Mouse (Mus musculus) midbrain, embryonic 11.5 days (tissue): ENCODE measurements at regions not wholly inside any gene's neighbourhood (a gene's known extent, or its start where the extent isn't known, plus 50 kb on each side); places are given as distances from the start of the nearest gene placed in this dataset.
A peak's percentile ranks its signal among the peaks of the same experiment; 100 is the strongest.

Source experiments
- ATAC-seq: fragments of 200-750 bp; cut with Nextera tagmentation; 2 replicates; pipeline ENCODE4 v1.8.0; 2017; ENCODE audit warnings: moderate TSS enrichment, moderate library complexity; ENCODE audit not compliant: low FRiP score
- DNase-seq: peaks from one replicate; pipeline ENCODE4 v3.0.0; 2015; ENCODE audit warnings: low spot score; ENCODE audit errors: missing footprints
- H3K27ac ChIP-seq: fragments of 300-500 bp; sonication (generic); 2 replicates; pipeline ENCODE4 v1.5.1; 2014; ENCODE audit warnings: low read depth, low read length
- H3K27me3 ChIP-seq: fragments of 300-500 bp; sonication (generic); 2 replicates; pipeline ENCODE4 v1.6.1; 2014; ENCODE audit warnings: mild to moderate bottlenecking, low read length, moderate library complexity, mixed read lengths; ENCODE audit not compliant: control insufficient read depth, insufficient read depth
- H3K36me3 ChIP-seq: fragments of 300-500 bp; sonication (generic); 2 replicates; pipeline ENCODE4 v1.6.1; 2014; ENCODE audit warnings: mild to moderate bottlenecking, low read length, moderate library complexity, mixed read lengths; ENCODE audit not compliant: control insufficient read depth, insufficient read depth
- H3K4me1 ChIP-seq: fragments of 300-500 bp; sonication (generic); 2 replicates; pipeline ENCODE4 v1.6.1; 2014; ENCODE audit warnings: low read length; ENCODE audit not compliant: control insufficient read depth, insufficient read depth
- H3K4me2 ChIP-seq: fragments of 300-500 bp; sonication (generic); 2 replicates; pipeline ENCODE4 v1.6.1; 2014; ENCODE audit warnings: mild to moderate bottlenecking, moderate library complexity
- H3K4me3 ChIP-seq: fragments of 300-500 bp; sonication (generic); 2 replicates; pipeline ENCODE4 v1.5.1; 2014; ENCODE audit warnings: low read depth, low read length
- H3K9ac ChIP-seq: fragments of 300-500 bp; sonication (generic); 2 replicates; pipeline ENCODE4 v1.6.1; 2014; ENCODE audit warnings: low read length
- H3K9me3 ChIP-seq: fragments of 300-500 bp; sonication (generic); 2 replicates; pipeline ENCODE4 v1.6.1; 2016; ENCODE audit warnings: low read length; ENCODE audit not compliant: control insufficient read depth
- WGBS: fragments of 180-500 bp; shearing (Covaris S2); extraction: QIAGEN DNeasy Blood & Tissue Kit; methylation state at CpG from one replicate; pipeline ENCODE4 v1.1.7; 2014; 5-methylcytosine and 5-hydroxymethylcytosine counted together

GRCm38 (mm10) chr2:115469165-115469821, 112.2 kb upstream of the BC052040 start:
- H3K4me3 ChIP-seq, result no peak overlapping the region
- no peak overlapping the region for H3K27ac ChIP-seq
- WGBS, result 64% methylated on average over 6 of the region's 6 CpGs
- H3K9me3 ChIP-seq, result no peaks in the 10 kb centered on the region
- H3K27me3 ChIP-seq, result no peaks in the 10 kb centered on the region
- ATAC-seq (0 out of 2 replicates have a peak, but pooled peaks have one; percentile 44), DNase-seq (no peak)
- H3K9ac ChIP-seq, result no peak overlapping the region
- H3K36me3 ChIP-seq, result no peaks in the 10 kb centered on the region
- H3K4me1 ChIP-seq, result no peaks in the 10 kb centered on the region
- no peak overlapping the region for H3K4me2 ChIP-seq

- Histone ChIP-seq H3K9me3 (no peaks in the 10 kb centered on the region), H3K4me3 (no peak overlapping the region), H3K27ac (no peak overlapping the region), H3K4me1 (no peaks in the 10 kb centered on the region), H3K27me3 (no peaks in the 10 kb centered on the region), H3K4me2 (no peak overlapping the region), H3K36me3 (no peaks in the 10 kb centered on the region), H3K9ac (no peak overlapping the region)
- ATAC-seq (no peak), DNase-seq (no peak)
- 85% methylated on average over 2 of the region's 2 CpGs for WGBS
Observed at GRCm38 (mm10) chr2:115472393-115472792, 109.1 kb upstream of the BC052040 start.

GRCm38 (mm10) chr2:115483418-115484288, 97.9 kb upstream of the BC052040 start:
- no peak overlapping the region for H3K4me2 ChIP-seq
- no peaks in the 10 kb centered on the region for H3K4me1 ChIP-seq
- ATAC-seq (no peak), DNase-seq (no peak)
- H3K9ac ChIP-seq, result no peak overlapping the region
- H3K27ac ChIP-seq, result no peak overlapping the region
- H3K27me3 ChIP-seq, result no peaks in the 10 kb centered on the region
- no peak overlapping the region for H3K4me3 ChIP-seq
- WGBS, result 84% methylated on average over 13 of the region's 13 CpGs
- no peaks in the 10 kb centered on the region for H3K9me3 ChIP-seq
- H3K36me3 ChIP-seq, result no peaks in the 10 kb centered on the region

GRCm38 (mm10) chr2:115488465-115488864, 93.1 kb upstream of the BC052040 start:
- Histone ChIP-seq H3K9me3 (no peaks in the 10 kb centered on the region), H3K27ac (no peak overlapping the region), H3K4me2 (no peak overlapping the region), H3K4me1 (no peaks in the 10 kb centered on the region), H3K36me3 (no peaks in the 10 kb centered on the region), H3K27me3 (no peaks in the 10 kb centered on the region), H3K9ac (no peak overlapping the region), H3K4me3 (no peak overlapping the region)
- ATAC-seq (no peak), DNase-seq (peak; percentile 57)
- WGBS, result 83% methylated on average over 4 of the region's 4 CpGs

GRCm38 (mm10) chr2:115493020-115493419, 88.5 kb upstream of the BC052040 start:
- Histone ChIP-seq H3K27me3 (no peaks in the 10 kb centered on the region), H3K9me3 (no peaks in the 10 kb centered on the region; the same call in 1 of the 2 replicates), H3K9ac (no peak overlapping the region), H3K36me3 (no peaks in the 10 kb centered on the region), H3K4me3 (no peak overlapping the region), H3K4me2 (no peak overlapping the region), H3K4me1 (no peaks in the 10 kb centered on the region), H3K27ac (no peak overlapping the region)
- peak; percentile 73 for DNase-seq
- no peak for ATAC-seq
- 32% methylated on average over 2 of the region's 2 CpGs for WGBS

- Histone ChIP-seq H3K4me3 (no peak overlapping the region), H3K27ac (no peak overlapping the region), H3K36me3 (no peaks in the 10 kb centered on the region), H3K9me3 (no peaks in the 10 kb centered on the region; the same call in 1 of the 2 replicates), H3K9ac (no peak overlapping the region), H3K4me2 (no peak overlapping the region), H3K4me1 (no peaks in the 10 kb centered on the region), H3K27me3 (no peaks in the 10 kb centered on the region)
- ATAC-seq, result no peak
- DNase-seq, result no peak
- whole genome bisulfite sequencing, result 84% methylated on average over 2 of the region's 2 CpGs
Observed at GRCm38 (mm10) chr2:115499904-115500303, 81.6 kb upstream of the BC052040 start.

GRCm38 (mm10) chr2:115509527-115509926, 72.0 kb upstream of the BC052040 start:
- Histone ChIP-seq H3K27ac (no peak overlapping the region), H3K4me2 (no peak overlapping the region), H3K4me1 (no peaks in the 10 kb centered on the region), H3K4me3 (no peak overlapping the region), H3K9ac (no peak overlapping the region), H3K9me3 (no peaks in the 10 kb centered on the region), H3K27me3 (no peaks in the 10 kb centered on the region), H3K36me3 (no peaks in the 10 kb centered on the region)
- WGBS, result 56% methylated on average over 10 of the region's 10 CpGs
- ATAC-seq, result no peak
- DNase-seq, result no peak

GRCm38 (mm10) chr2:115511146-115511545, 70.4 kb upstream of the BC052040 start:
- Histone ChIP-seq H3K4me1 (peaks cover 2% of the 10 kb centered on the region; the same call in 1 of the 2 replicates), H3K4me2 (no peak overlapping the region), H3K36me3 (no peaks in the 10 kb centered on the region), H3K9me3 (no peaks in the 10 kb centered on the region), H3K9ac (no peak overlapping the region), H3K4me3 (no peak overlapping the region), H3K27ac (no peak overlapping the region), H3K27me3 (no peaks in the 10 kb centered on the region)
- WGBS, result 68% methylated on average over 3 of the region's 3 CpGs
- ATAC-seq, result no peak
- DNase-seq, result peak; percentile 75
